Mouse (Mus musculus) adrenal gland, adult 18-20 months (tissue): ENCODE measurements around the gene Dcxr. TPM values are rescaled to one million over a fixed set of nuclear protein-coding genes. Genes with fewer than 3 reads are reported as not detected.
"Not testable (repeated sequence)": the region's sequence is repeated elsewhere in the genome, so short reads cannot be mapped to it uniquely, and the experiment has no call there.

ENCODE experiments used
- DNase-seq, 2 experiments: peaks; one replicate each; pipeline ENCODE4 v3.0.0; 2021 to 2022; ENCODE audit warnings: low spot score in 2 of 2
- long read RNA-seq, 2 experiments: library from polyadenylated mRNA; stranded (forward); transcript quantifications; one replicate each; pipeline ENCODE4 v2.0.0; 2021
- total RNA-seq, 2 experiments: library from RNA; stranded (reverse); gene quantifications; 1 replicate in 1 of 2; 2 replicates in 1 of 2; pipeline ENCODE4 v1.2.3; 2021

Dcxr gene
- total RNA-seq = 100 to 1,000 TPM in 1 of 2 experiments, 10 to 100 TPM in 1; 27.6 to 104 TPM
- long read RNA-seq, experiment 1, partial matches to known transcripts = 0 of 6 reads
- long read RNA-seq, experiment 1, other reads (novel, unspliced or antisense) = 0 of 6 reads
- long read RNA-seq, experiment 2, transcript Dcxr-201 (8 exons, 892 nt) = major isoform, 98 of 125 reads
- long read RNA-seq, experiment 2, transcript Dcxr-202 (7 exons, 830 nt) = minor isoform, 12 of 125 reads
- long read RNA-seq, experiment 2, transcript Dcxr-204 (7 exons, 910 nt) = minor isoform, 5 of 125 reads
- long read RNA-seq, experiment 2, partial matches to known transcripts = 5 of 125 reads
- long read RNA-seq, experiment 2, other reads (novel, unspliced or antisense) = 2 of 125 reads

GRCm38 (mm10) chr11:120727169-120727527 is at the start of gene Dcxr:
TSS of gene Dcxr (minus strand) at chr11:120727281.
- peak; percentile 72 to 79 for DNase-seq

- peak; percentile 98 to 99 for DNase-seq
Measured at GRCm38 (mm10) chr11:120775774-120776469, 48.8 kb upstream of the Dcxr start.

- DNase-seq = no peak
Measured at GRCm38 (mm10) chr11:120773463-120774190, 46.5 kb upstream of the Dcxr start.

- DNase-seq = no peak
Measured at GRCm38 (mm10) chr11:120772749-120773148, 45.7 kb upstream of the Dcxr start.

- DNase-seq = no peak
Measured at GRCm38 (mm10) chr11:120768206-120768605, 41.1 kb upstream of the Dcxr start.

- not testable (repeated sequence) for DNase-seq
Measured at GRCm38 (mm10) chr11:120767023-120767422, 39.9 kb upstream of the Dcxr start.

GRCm38 (mm10) chr11:120763121-120763999 is 36.3 kb upstream of the Dcxr start:
- DNase-seq = not testable (repeated sequence)

- DNase-seq = not testable (repeated sequence)
Measured at GRCm38 (mm10) chr11:120762672-120763041, 35.6 kb upstream of the Dcxr start, which contains the start of gene Hmga1b. TSS of gene Hmga1b (plus strand) at chr11:120762794.

GRCm38 (mm10) chr11:120761811-120762671 is 35.0 kb upstream of the Dcxr start:
- no peak for DNase-seq

GRCm38 (mm10) chr11:120760236-120760635 is 33.2 kb upstream of the Dcxr start:
- DNase-seq = no peak

GRCm38 (mm10) chr11:120751606-120752005 is 24.5 kb upstream of the Dcxr start:
- DNase-seq = no peak

- DNase-seq = peak in 1 of 2 experiments; percentile 49
Measured at GRCm38 (mm10) chr11:120749430-120749829, 22.3 kb upstream of the Dcxr start.

- DNase-seq = no peak
Measured at GRCm38 (mm10) chr11:120747974-120748373, 20.9 kb upstream of the Dcxr start.

GRCm38 (mm10) chr11:120744121-120744701 is 17.1 kb upstream of the Dcxr start:
- DNase-seq = no peak

GRCm38 (mm10) chr11:120740981-120741380 is 13.9 kb upstream of the Dcxr start:
- DNase-seq = peak in 1 of 2 experiments; percentile 18

- DNase-seq = no peak
Measured at GRCm38 (mm10) chr11:120736424-120736823, 9.3 kb upstream of the Dcxr start.

- peak in 1 of 2 experiments; percentile 21 for DNase-seq
Measured at GRCm38 (mm10) chr11:120733521-120733920, 6.4 kb upstream of the Dcxr start.

GRCm38 (mm10) chr11:120731858-120732680 is 5.0 kb upstream of the Dcxr start, which contains the start of gene Cbr2:
TSS of gene Cbr2 (minus strand) at chr11:120732114.
- DNase-seq = peak in 1 of 2 experiments; percentile 16
